ENCODE assay signal across 25 mouse cellular contexts in the genomic region with DNA sequence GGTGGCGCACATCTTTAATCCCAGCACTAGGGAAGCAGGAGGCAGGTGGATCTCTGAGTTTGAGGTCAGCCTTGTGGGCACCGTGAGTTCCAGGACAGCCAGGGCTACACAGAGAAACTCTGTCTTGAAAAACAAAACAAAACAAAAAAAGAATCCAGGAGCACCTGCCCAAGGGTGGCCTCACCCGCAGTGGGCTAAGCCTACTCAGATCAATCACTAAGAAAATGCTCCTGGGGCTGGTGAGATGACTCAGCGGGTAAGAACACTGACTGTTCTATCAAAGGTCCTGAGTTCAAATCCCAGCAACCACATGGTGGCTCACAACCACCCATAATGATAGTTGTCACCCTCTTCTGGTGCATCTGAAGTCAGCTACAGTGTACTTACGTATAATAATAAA. TPM values are rescaled to one million over a fixed set of nuclear protein-coding genes. Genes with fewer than 3 reads are reported as not detected.
DNase-seq lines count a peak whose midpoint lies in the region; TF ChIP-seq lines count a peak whose summit lies in the region.
"Had no signal": no experiment of that assay in that cellular context is flagged by ENCODE, and none has a peak within 500 bp of the region (broad histone marks: within the 10 kb centered on the region; RNA-seq: fewer than 3 reads in every experiment).

No protein-coding gene starts in this region.

- DNase-seq in heart, adult 11 months = peak; percentile 78
- no peak for DNase-seq in heart, postnatal 14 days
- DNase-seq in ES-E14 (ENCODE audit: low read depth, low spot score) = no peak
- DNase-seq in frontal cortex, adult 2 months (ENCODE audit: extremely low spot score in 1 of 2, low spot score in 1 of 2) = no peak
- DNase-seq: adrenal gland, adult 2 months; adrenal gland, adult 8-10 months; adrenal gland, postnatal 10 days; adrenal gland, postnatal 14 days; adrenal gland, postnatal 25 days; adrenal gland, postnatal 36 days; B cell, adult 2 months; cerebellum, adult 11 months; cerebellum, adult 11-12 months; cerebellum, adult 18-20 months; cerebellum, adult 2 months had no signal

- no peak overlapping the region for H3K9ac ChIP-seq in ES-E14 (ENCODE audit: insufficient read depth, low read depth, low read length, poor library complexity, severe bottlenecking)

- H3K4me3 ChIP-seq in ES-E14 (ENCODE audit: insufficient read depth in 1 of 2, low read depth in 1 of 2, low read length in 2 of 2, poor library complexity in 1 of 2, severe bottlenecking in 1 of 2) = no peak overlapping the region

- H3K36me3 ChIP-seq in ES-E14 (ENCODE audit: control insufficient read depth, insufficient read depth, low read length, poor library complexity, severe bottlenecking) = no peaks in the 10 kb centered on the region
- H3K36me3 ChIP-seq: G1E had no signal

- H3K9me3 ChIP-seq in ES-E14 (ENCODE audit: control insufficient read depth, insufficient read depth, low read depth, low read length) = no peaks in the 10 kb centered on the region
- H3K9me3 ChIP-seq: G1E had no signal

- intact Hi-C loops in heart, postnatal 14 days (cut with DNase I) = loop anchor here (2.0 to 5.0 kb wide), 2 partner anchors 39 to 68 kb away; no protein-coding TSS in a partner anchor

- 0 out of 4 replicates have a peak, but pooled peaks cover 0 to under 1% of the 10 kb centered on the region in 2 experiments for H3K4me1 ChIP-seq in ES-E14 (ENCODE audit: control insufficient read depth in 2 of 2, insufficient read depth in 2 of 2, low read length in 2 of 2, poor library complexity in 1 of 2)

- no peak overlapping the region for H3K27ac ChIP-seq in ES-E14 (ENCODE audit: insufficient read depth, low read depth, low read length, poor library complexity, severe bottlenecking)

- in situ Hi-C loops in ES-E14 (cut with MboI; ENCODE audit: low sequenced_read_pairs in 2 of 2, unreplicated experiment in 2 of 2) = no loop called here

TF ChIP-seq in ES-E14, 5 proteins besides CTCF, POLR2A, EP300 and RAD21:
- TF ChIP-seq CHD2 (IDR thresholded peaks at IDR 0.05; ENCODE audit: low read depth, low read length) = no peak
- peak; percentile 56; the same call in 1 of the 2 replicates for TF ChIP-seq ZNF384 (IDR thresholded peaks at IDR 0.05; ENCODE audit: low read depth, low read length)
TF ChIP-seq in ES-E14: peak in this region for 1.

RNA-seq across cellular contexts. Expression of a gene that starts 5.2 kb away (rescaled TPM):
- total RNA-seq in heart, postnatal 14 days (2021) = 10 to 100 TPM; 12.9 to 13.9 TPM
- total RNA-seq in ES-E14 (2012; rRNA removed) = 27.1 and 34.5 TPM in 2 replicates
- polyA plus RNA-seq in frontal cortex, adult 2 months (2012; rRNA removed) = 11.8 and 12.9 TPM in 2 replicates

RNA-seq across cellular contexts. Expression of a gene that starts 5.9 kb away (rescaled TPM):
- total RNA-seq in heart, postnatal 14 days (2021) = 1 to 10 TPM; 7.6 to 8.1 TPM
- total RNA-seq in ES-E14 (2012; rRNA removed) = 4.7 and 8.4 TPM in 2 replicates
- polyA plus RNA-seq in frontal cortex, adult 2 months (2012; rRNA removed) = 19.1 and 23.4 TPM in 2 replicates

RNA-seq across cellular contexts. Expression of a gene that starts 45.3 kb away (rescaled TPM):
- not detected for total RNA-seq in heart, postnatal 14 days (2021)
- total RNA-seq in ES-E14 (2012; rRNA removed) = 1.7 and 2.2 TPM in 2 replicates
- polyA plus RNA-seq in frontal cortex, adult 2 months (2012; rRNA removed) = not detected in 2 replicates
- total RNA-seq: adrenal gland, adult 18-20 months; adrenal gland, adult 2 months; adrenal gland, adult 8-10 months; adrenal gland, postnatal 10 days; adrenal gland, postnatal 14 days; adrenal gland, postnatal 25 days; adrenal gland, postnatal 36 days; adrenal gland, postnatal 4 days; CH12.LX; G1E; MEL had no signal
- polyA plus RNA-seq: activated CD4-positive, CD25-positive, alpha-beta regulatory T cell, adult 4 months; adrenal gland, adult 2 months; brain, embryonic 14.5 days; C2C12; CD4-positive, CD25-positive, alpha-beta regulatory T cell, adult 4 months; cerebellum, adult 2 months; G1E; Patski had no signal

RNA-seq across cellular contexts. Expression of a gene that starts 53.6 kb away (rescaled TPM):
- 10 to 100 TPM; 65.4 to 65.5 TPM for total RNA-seq in heart, postnatal 14 days (2021)
- total RNA-seq in ES-E14 (2012; rRNA removed) = not detected in 2 replicates
- polyA plus RNA-seq in frontal cortex, adult 2 months (2012; rRNA removed) = 0.46 and 0.70 TPM in 2 replicates
- total RNA-seq: G1E, MEL had no signal
- polyA plus RNA-seq: adrenal gland, adult 2 months; G1E; Patski had no signal
